Mouse (Mus musculus) liver, postnatal 0 days (tissue): ENCODE data around the gene Rbbp8nl.

Experiments
- CTCF ChIP-seq: sonication (generic); IDR thresholded peaks from 2 replicates; pipeline ENCODE4 v1.5.1; 2016; ENCODE audit warnings: antibody characterized with exemption, low read depth
- EP300 ChIP-seq: IDR thresholded peaks from 2 replicates; pipeline ENCODE4 v1.6.1; 2016; ENCODE audit warnings: antibody characterized with exemption, low read depth, mild to moderate bottlenecking

DNA sequence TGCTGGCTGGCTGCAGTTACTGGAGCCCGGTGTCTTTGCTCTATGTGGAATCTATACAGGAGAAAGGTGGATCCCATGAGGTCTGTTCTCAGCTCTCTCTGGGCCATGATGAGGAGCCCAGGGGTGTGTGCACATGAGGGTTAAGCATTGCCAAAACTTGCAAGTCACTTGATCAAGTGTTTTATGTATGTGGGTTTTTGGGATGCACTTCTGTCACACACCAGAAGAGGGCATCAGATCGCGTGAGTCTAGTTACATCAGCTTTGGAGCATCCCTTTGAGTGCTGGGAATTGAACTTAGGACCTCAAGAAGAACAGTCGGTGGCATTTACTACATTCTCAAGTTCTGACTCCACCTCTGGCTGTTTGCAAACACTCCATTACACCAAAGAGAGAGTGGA is 14.9 kb upstream of the Rbbp8nl start:
- TF ChIP-seq CTCF (no peak), EP300 (no peak)
